Mouse (Mus musculus) cerebellum, postnatal 14 days (tissue): ENCODE data around the gene Arhgap10.

Experiments
- DNase-seq, 2 experiments: peaks; one replicate each; pipeline ENCODE4 v3.0.0; 2021; ENCODE audit warnings: mixed read lengths in 2 of 2

Gene Arhgap10

GRCm38 (mm10) chr8:77384080-77384479 lies 133.7 kb downstream of the Arhgap10 start:
- DNase-seq: no peak

- DNase-seq: no peak
Measured at GRCm38 (mm10) chr8:77383671-77384070, 134.1 kb downstream of the Arhgap10 start.

- DNase-seq: no peak
Measured at GRCm38 (mm10) chr8:77380844-77381243, 136.9 kb downstream of the Arhgap10 start.

GRCm38 (mm10) chr8:77379300-77379699 lies 138.5 kb downstream of the Arhgap10 start:
- peak in 1 of 2 experiments; percentile 42 for DNase-seq

- peak; percentile 75 to 76 for DNase-seq
Measured at GRCm38 (mm10) chr8:77376451-77376853, 141.3 kb downstream of the Arhgap10 start.

GRCm38 (mm10) chr8:77375999-77376398 lies 141.8 kb downstream of the Arhgap10 start:
- no peak for DNase-seq

- no peak for DNase-seq
Measured at GRCm38 (mm10) chr8:77371006-77371405, 146.7 kb downstream of the Arhgap10 start.

GRCm38 (mm10) chr8:77370308-77370707 lies 147.4 kb downstream of the Arhgap10 start:
- DNase-seq: peak in 1 of 2 experiments; percentile 22

- DNase-seq: no peak
Measured at GRCm38 (mm10) chr8:77369671-77370070, 148.1 kb downstream of the Arhgap10 start.

GRCm38 (mm10) chr8:77367091-77367490 lies 150.7 kb downstream of the Arhgap10 start:
- DNase-seq: peak in 1 of 2 experiments; percentile 26

- no peak for DNase-seq
Measured at GRCm38 (mm10) chr8:77366446-77366845, 151.3 kb downstream of the Arhgap10 start.

GRCm38 (mm10) chr8:77365990-77366389 lies 151.8 kb downstream of the Arhgap10 start:
- DNase-seq: no peak

GRCm38 (mm10) chr8:77364472-77364871 lies 153.3 kb downstream of the Arhgap10 start:
- DNase-seq: peak; percentile 70 to 77

GRCm38 (mm10) chr8:77360853-77361252 lies 156.9 kb downstream of the Arhgap10 start:
- DNase-seq: no peak

GRCm38 (mm10) chr8:77360423-77360822 lies 157.3 kb downstream of the Arhgap10 start:
- no peak for DNase-seq

GRCm38 (mm10) chr8:77357126-77357525 lies 160.6 kb downstream of the Arhgap10 start:
- no peak for DNase-seq

GRCm38 (mm10) chr8:77355344-77355743 lies 162.4 kb downstream of the Arhgap10 start:
- DNase-seq: no peak

- DNase-seq: no peak
Measured at GRCm38 (mm10) chr8:77354189-77354588, 163.6 kb downstream of the Arhgap10 start.

GRCm38 (mm10) chr8:77351177-77351860 lies 166.4 kb downstream of the Arhgap10 start:
- no peak for DNase-seq

GRCm38 (mm10) chr8:77350121-77350777 lies 167.5 kb downstream of the Arhgap10 start:
- DNase-seq: no peak

- no peak for DNase-seq
Measured at GRCm38 (mm10) chr8:77343916-77344315, 173.8 kb downstream of the Arhgap10 start.

- DNase-seq: no peak
Measured at GRCm38 (mm10) chr8:77343335-77343734, 174.4 kb downstream of the Arhgap10 start.

GRCm38 (mm10) chr8:77342144-77342543 lies 175.6 kb downstream of the Arhgap10 start:
- DNase-seq: no peak

GRCm38 (mm10) chr8:77341329-77341728 lies 176.4 kb downstream of the Arhgap10 start:
- DNase-seq: no peak
